Mouse (Mus musculus): ENCODE measurements around the gene Zfp784. TPM values are rescaled to one million over a fixed set of nuclear protein-coding genes. Genes with fewer than 3 reads are reported as not detected.

Gene Zfp784
- polyA plus RNA-seq (2015; fragmentation: Nextera tagmentation; extraction: Ambion mirVana) = 4.1 and 4.3 TPM in 2 replicates

DNA sequence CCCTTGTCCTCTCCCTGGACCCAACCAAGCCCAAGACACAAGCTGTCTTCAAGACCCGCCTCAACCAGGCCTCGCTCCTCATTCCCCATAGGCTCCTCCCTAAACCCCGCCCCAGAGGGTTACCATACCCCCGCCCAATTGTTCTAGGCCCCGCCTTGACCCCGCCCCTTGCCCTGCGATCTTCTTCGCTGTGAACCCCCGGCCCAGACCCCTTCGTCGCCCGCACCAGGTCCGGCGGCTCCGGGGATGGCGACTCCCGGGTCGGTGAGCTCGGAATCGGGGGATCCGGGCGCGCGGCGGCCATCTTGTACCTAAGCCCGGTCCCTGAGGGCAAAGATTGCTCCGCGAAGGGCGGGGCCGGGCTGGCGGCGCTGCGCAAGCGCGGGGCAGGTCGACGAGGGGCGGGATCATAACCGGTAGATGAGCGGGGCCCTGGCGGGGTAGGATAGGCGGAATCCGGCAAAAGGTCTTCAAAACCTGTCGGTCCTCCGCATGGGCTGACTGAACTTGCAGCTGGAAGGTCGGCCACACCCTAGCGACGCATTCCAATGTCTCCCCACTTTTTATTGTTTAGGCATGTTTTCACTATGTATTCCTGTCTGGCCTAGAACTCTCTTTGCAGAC lies at the start of gene Zfp784:
Gene Zfp784, minus strand, starts transcription at position 338 of the 624 bp plus-strand sequence.
- Histone ChIP-seq H3K9ac (ENCODE audit: low read length) (peak within 1 kb of the TSS; percentile 84), H3K4me3 (ENCODE audit: low read depth, low read length) (peak within 1 kb of the TSS; percentile 67), H3K27ac (replicated peaks) (peak within 1 kb of the TSS; percentile 98), H3K4me1 (replicated peaks; ENCODE audit: control insufficient read depth, insufficient read depth) (no peaks in the 10 kb centered on the region), H3K9me3 (ENCODE audit: control insufficient read depth, low read length) (no peaks in the 10 kb centered on the region), H3K4me2 (replicated peaks; ENCODE audit: low read depth) (peak within 1 kb of the TSS; percentile 55), H3K36me3 (ENCODE audit: control insufficient read depth, insufficient read depth, low read length) (peaks cover 5% of the 10 kb centered on the region; the same call in 1 of the 2 replicates), H3K27me3 (ENCODE audit: control insufficient read depth, insufficient read depth, low read length) (no peaks in the 10 kb centered on the region)
- peak; percentile 98 for ATAC-seq (ENCODE audit: low FRiP score, low TSS enrichment)
- under 1% methylated on average over 47 of the region's 48 CpGs for WGBS
- peak; percentile 95 for DNase-seq (ENCODE audit: low spot score)
- TF ChIP-seq CTCF (IDR thresholded peaks at IDR 0.05; ENCODE audit: low read depth) = no peak
- TF ChIP-seq EP300 (optimal IDR thresholded peaks at IDR 0.05) = peak; percentile 84

DNA sequence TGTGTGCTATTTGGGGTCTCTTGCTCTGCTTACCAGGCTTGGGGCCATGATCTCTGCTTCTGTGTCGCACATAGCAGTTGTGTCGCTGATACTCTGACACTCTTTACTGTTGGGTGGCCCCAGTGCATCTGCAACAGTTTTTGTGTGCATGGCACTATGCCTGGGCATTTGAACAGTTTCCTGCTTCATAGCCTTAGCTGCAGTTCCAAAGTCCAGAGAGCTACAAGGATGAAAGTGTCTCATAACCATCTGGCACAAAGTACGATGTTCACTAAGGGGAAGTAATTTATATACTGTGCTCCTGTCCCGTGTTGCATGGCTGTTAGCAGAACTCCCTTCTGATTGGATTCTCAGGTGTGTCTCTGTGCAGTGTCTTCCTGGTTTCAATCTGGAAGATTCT lies 49.6 kb upstream of the Zfp784 start:
- 67% methylated on average over 4 of the region's 4 CpGs for WGBS

DNA sequence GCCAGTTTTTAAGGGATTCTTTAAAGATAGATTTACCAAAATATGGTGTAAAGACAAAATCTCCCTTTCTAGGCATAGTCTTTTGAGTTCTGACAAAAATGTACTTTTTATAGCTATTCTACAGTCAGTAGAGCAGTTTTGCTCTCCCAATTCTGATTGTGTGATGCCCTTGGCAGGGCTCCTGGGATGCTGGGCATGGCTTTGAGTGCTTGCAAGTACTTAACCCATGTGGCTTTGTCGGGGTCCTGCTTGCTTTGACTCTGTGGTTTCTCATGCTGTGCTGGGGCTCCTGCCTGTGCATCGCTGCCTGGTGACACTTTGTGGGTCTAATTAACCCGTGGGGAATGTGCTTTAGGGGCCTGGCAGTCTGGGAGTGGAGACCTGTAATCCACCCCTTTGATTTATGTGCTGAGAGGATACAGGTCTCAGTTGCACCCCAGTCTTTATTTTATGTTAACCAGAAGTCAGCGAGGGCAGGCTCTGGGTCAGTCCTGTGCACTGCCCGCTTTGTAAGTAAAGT lies 48.7 kb upstream of the Zfp784 start:
- DNase-seq (ENCODE audit: low spot score) (no peak), ATAC-seq (ENCODE audit: low FRiP score, low TSS enrichment) (no peak)
- Histone ChIP-seq H3K27me3 (ENCODE audit: control insufficient read depth, insufficient read depth, low read length) (no peaks in the 10 kb centered on the region), H3K36me3 (ENCODE audit: control insufficient read depth, insufficient read depth, low read length) (peaks cover 13% of the 10 kb centered on the region), H3K4me3 (ENCODE audit: low read depth, low read length) (no peak overlapping the region), H3K27ac (replicated peaks) (no peak overlapping the region), H3K4me2 (replicated peaks; ENCODE audit: low read depth) (no peak overlapping the region), H3K9ac (ENCODE audit: low read length) (no peak overlapping the region), H3K9me3 (ENCODE audit: control insufficient read depth, low read length) (no peaks in the 10 kb centered on the region), H3K4me1 (replicated peaks; ENCODE audit: control insufficient read depth, insufficient read depth) (no peaks in the 10 kb centered on the region)
- TF ChIP-seq CTCF (IDR thresholded peaks at IDR 0.05; ENCODE audit: low read depth) = no peak
- TF ChIP-seq EP300 (optimal IDR thresholded peaks at IDR 0.05) = no peak
- 75% methylated on average over 5 of the region's 5 CpGs for WGBS

More for the DNA sequence above, 49.6 kb upstream of the Zfp784 start:
- Histone ChIP-seq H3K4me2 (replicated peaks; ENCODE audit: low read depth) (no peak overlapping the region), H3K27ac (replicated peaks) (no peak overlapping the region), H3K27me3 (ENCODE audit: control insufficient read depth, insufficient read depth, low read length) (no peaks in the 10 kb centered on the region), H3K4me3 (ENCODE audit: low read depth, low read length) (no peak overlapping the region), H3K9me3 (ENCODE audit: control insufficient read depth, low read length) (no peaks in the 10 kb centered on the region), H3K36me3 (ENCODE audit: control insufficient read depth, insufficient read depth, low read length) (peaks cover 20% of the 10 kb centered on the region), H3K9ac (ENCODE audit: low read length) (no peak overlapping the region), H3K4me1 (replicated peaks; ENCODE audit: control insufficient read depth, insufficient read depth) (no peaks in the 10 kb centered on the region)
- TF ChIP-seq EP300 (optimal IDR thresholded peaks at IDR 0.05) (no peak), CTCF (IDR thresholded peaks at IDR 0.05; ENCODE audit: low read depth) (no peak)
- peak; percentile 63 for ATAC-seq (ENCODE audit: low FRiP score, low TSS enrichment)
- DNase-seq (ENCODE audit: low spot score) = no peak

DNA sequence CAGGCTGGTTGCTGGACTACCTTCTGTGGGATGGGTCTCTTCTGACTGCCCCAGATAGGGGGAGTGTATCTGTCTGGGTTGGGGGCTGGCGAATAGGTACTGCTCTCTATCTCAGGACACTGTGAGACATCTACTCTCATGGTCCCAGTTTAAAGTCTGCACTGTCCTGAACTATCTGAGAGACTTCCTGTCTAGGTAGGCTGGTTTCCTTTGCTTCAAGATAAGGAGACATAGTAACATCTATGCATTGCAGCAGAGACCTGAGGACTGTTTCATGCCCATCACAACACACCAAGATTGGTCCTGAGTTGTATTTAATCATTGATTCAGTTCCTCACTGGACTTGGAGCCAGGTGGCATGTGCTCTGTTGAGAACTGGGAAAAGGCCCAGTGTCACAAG lies 47.3 kb upstream of the Zfp784 start:
- Histone ChIP-seq H3K4me1 (replicated peaks; ENCODE audit: control insufficient read depth, insufficient read depth) (0 out of 2 replicates have a peak, but pooled peaks cover 2% of the 10 kb centered on the region), H3K27ac (replicated peaks) (no peak overlapping the region), H3K27me3 (ENCODE audit: control insufficient read depth, insufficient read depth, low read length) (no peaks in the 10 kb centered on the region), H3K9ac (ENCODE audit: low read length) (no peak overlapping the region), H3K4me2 (replicated peaks; ENCODE audit: low read depth) (no peak overlapping the region), H3K4me3 (ENCODE audit: low read depth, low read length) (no peak overlapping the region), H3K9me3 (ENCODE audit: control insufficient read depth, low read length) (no peaks in the 10 kb centered on the region), H3K36me3 (ENCODE audit: control insufficient read depth, insufficient read depth, low read length) (peaks cover 11% of the 10 kb centered on the region)
- DNase-seq (ENCODE audit: low spot score) (no peak), ATAC-seq (ENCODE audit: low FRiP score, low TSS enrichment) (no peak)
- WGBS = 85% methylated on average over 1 of the region's 1 CpGs
- no peak for TF ChIP-seq CTCF (IDR thresholded peaks at IDR 0.05; ENCODE audit: low read depth)
- TF ChIP-seq EP300 (optimal IDR thresholded peaks at IDR 0.05) = no peak

DNA sequence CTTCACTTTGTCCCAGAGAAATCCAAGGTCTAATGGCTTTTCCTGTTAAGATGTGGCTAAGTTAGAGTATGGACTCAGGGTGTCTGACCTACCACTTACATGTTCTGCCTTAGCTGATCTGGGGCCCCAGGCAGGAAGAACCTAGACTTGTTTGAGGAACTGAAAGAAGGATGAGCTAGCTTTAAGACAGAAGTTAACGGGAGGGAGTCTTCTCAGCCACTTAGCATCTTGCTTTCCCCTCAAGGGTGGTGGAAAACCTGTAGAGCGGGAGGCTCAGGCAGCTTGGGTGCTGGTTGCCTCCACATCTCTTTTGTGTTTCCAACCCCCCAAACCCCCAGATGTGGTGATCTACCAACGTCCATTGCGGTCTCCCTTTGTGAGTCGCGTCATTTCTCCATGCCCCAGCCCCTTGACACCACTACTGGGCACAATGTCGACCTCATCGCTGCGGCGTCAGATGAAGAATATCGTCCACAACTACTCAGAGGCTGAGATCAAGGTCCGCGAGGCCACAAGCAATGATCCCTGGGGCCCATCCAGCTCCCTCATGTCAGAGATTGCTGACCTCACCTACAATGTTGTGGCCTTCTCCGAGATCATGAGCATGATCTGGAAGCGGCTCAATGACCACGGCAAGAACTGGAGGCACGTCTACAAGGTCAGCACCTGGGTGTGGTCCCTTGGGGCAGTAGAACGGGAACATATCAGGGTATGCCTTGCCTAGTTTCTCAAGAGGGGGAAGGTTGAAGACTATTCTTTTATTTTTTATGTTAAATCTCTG lies 45.3 kb upstream of the Zfp784 start:
- Histone ChIP-seq H3K4me3 (ENCODE audit: low read depth, low read length) (no peak overlapping the region), H3K9ac (ENCODE audit: low read length) (0 out of 2 replicates have a peak overlapping the region, but pooled peaks have one; percentile 4), H3K9me3 (ENCODE audit: control insufficient read depth, low read length) (no peaks in the 10 kb centered on the region), H3K27ac (replicated peaks) (no peak overlapping the region), H3K27me3 (ENCODE audit: control insufficient read depth, insufficient read depth, low read length) (no peaks in the 10 kb centered on the region), H3K4me2 (replicated peaks; ENCODE audit: low read depth) (no peak overlapping the region), H3K36me3 (ENCODE audit: control insufficient read depth, insufficient read depth, low read length) (peaks cover 6% of the 10 kb centered on the region; the same call in 1 of the 2 replicates), H3K4me1 (replicated peaks; ENCODE audit: control insufficient read depth, insufficient read depth) (0 out of 2 replicates have a peak, but pooled peaks cover 2% of the 10 kb centered on the region)
- 83% methylated on average over 18 of the region's 18 CpGs for WGBS
- DNase-seq (ENCODE audit: low spot score) (no peak), ATAC-seq (ENCODE audit: low FRiP score, low TSS enrichment) (no peak)
- TF ChIP-seq CTCF (IDR thresholded peaks at IDR 0.05; ENCODE audit: low read depth) (no peak), EP300 (optimal IDR thresholded peaks at IDR 0.05) (no peak)
